Mouse (Mus musculus): ENCODE measurements around the gene Olfr114. TPM values are rescaled to one million over a fixed set of nuclear protein-coding genes. Genes with fewer than 3 reads are reported as not detected.

The Olfr114 gene
- total RNA-seq (2023) = not detected in 2 replicates

DNA sequence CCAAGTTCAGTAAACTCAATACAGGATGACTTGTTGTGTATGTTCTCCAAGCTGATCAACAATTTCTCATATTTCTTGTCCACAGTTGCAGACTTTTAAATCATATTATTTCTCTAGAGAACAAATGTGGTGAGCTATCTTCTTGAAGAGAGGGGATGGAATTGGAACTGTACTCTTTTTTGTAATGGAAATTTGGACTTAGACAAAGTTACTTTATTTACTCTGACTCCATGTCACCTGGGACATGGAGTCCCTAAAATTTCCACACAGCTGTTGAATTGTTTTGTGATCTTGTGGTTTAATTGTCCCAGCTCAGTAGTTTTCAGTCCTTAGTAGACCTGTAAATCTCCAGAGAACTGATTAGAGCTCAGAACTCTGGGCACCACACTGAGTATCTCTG is at the start of gene Olfr114:
Gene Olfr114, minus strand, starts transcription at position 101 of the 400 bp plus-strand sequence.

DNA sequence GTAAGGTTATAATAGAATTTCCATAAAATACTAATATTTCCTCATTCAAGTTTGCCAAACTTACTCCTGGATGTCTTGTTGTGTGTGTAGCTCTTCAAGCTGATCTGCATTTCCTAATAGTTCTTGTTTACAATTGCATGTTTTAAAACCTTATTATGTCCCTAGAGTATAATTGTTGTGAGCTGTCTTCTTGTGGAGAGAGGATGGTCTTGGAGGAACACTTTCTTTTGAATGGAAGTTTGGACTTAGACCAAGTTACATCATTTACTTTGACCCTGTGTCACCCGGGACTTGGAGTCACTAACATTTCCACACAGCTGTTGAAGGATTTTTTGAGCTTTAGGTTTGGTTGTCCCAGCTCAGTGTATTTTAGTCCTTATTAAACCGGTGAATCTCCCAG is 34.5 kb upstream of the Olfr114 start, which contains the start of the genes Olfr115 and Olfr116:
Gene Olfr115, minus strand, starts transcription at position 101 of the 400 bp plus-strand sequence.
Gene Olfr116, minus strand, starts transcription at position 191 of the 400 bp plus-strand sequence.

DNA sequence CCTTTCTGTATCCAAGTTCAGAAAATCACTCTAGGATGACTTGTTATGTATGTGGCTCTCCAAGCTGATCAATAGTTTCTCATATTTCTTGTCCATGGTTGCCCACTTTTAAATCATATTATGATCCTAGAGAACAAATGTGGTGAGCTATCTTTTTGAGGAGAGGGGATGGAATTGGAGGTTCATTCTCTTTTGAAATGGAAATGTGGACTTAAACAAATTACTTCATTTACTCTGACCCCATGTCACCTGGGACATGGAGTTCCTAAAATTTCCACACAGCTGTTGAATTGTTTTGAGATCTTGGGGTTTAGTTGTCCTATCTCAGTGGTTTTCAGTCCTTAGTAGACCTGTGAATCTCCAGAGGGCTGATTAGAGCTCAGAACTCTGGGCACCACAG is 15.0 kb downstream of the Olfr114 start, which contains the start of gene Olfr113:
Gene Olfr113, minus strand, starts transcription at position 101 of the 400 bp plus-strand sequence.

DNA sequence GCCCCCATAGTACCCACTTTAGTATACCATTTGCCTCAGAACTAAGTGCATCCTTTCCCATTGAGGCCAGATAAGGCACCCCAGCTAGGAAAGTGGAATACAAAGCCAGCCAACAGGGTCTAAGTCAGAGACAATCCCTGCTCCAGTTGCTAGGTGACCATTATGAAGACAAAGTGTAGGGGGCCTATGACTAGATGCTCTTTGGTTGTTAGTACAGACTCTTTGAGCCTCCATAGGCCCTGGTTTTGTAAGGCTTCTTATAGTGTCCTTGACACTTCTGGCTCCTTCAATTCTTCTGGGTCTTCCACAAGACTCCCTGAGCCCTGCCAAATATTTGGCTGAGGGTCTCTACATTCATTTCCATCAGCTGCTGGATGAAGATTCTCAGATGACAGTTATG is 23.2 kb downstream of the Olfr114 start, which contains the start of gene Olfr112:
Gene Olfr112, minus strand, starts transcription at position 101 of the 400 bp plus-strand sequence.

Other genes with a start within 250 kb of the Olfr114 start
- not detected in 2 replicates for gene Olfr104-ps, start 233.2 kb downstream of the Olfr114 start, total RNA-seq (2023)
- gene Olfr105-ps, start 213.7 kb downstream of the Olfr114 start, total RNA-seq (2023) = not detected in 2 replicates
- gene Olfr106-ps, start 202.3 kb downstream of the Olfr114 start, total RNA-seq (2023) = not detected in 2 replicates
- gene Olfr107, start 193.5 kb downstream of the Olfr114 start, total RNA-seq (2023) = not detected in 2 replicates
- not detected in 2 replicates for gene Olfr108, start 147.3 kb downstream of the Olfr114 start, total RNA-seq (2023)
- not detected in 2 replicates for gene Olfr109, start 133.8 kb downstream of the Olfr114 start, total RNA-seq (2023)
- gene H2-M2, start 109.2 kb downstream of the Olfr114 start, total RNA-seq (2023) = not detected in 2 replicates
- gene Olfr110, start 100.3 kb downstream of the Olfr114 start, total RNA-seq (2023) = not detected in 2 replicates
- gene Olfr111, start 84.7 kb downstream of the Olfr114 start, total RNA-seq (2023) = not detected in 2 replicates
- not detected in 2 replicates for gene Olfr112, start 23.3 kb downstream of the Olfr114 start, total RNA-seq (2023)
- not detected in 2 replicates for gene Olfr113, start 15.1 kb downstream of the Olfr114 start, total RNA-seq (2023)
- gene Olfr115, start 34.4 kb upstream of the Olfr114 start, total RNA-seq (2023) = not detected in 2 replicates
- not detected in 2 replicates for gene Olfr116, start 34.5 kb upstream of the Olfr114 start, total RNA-seq (2023)
- not detected in 2 replicates for gene Olfr117, start 71.0 kb upstream of the Olfr114 start, total RNA-seq (2023)
- gene Olfr118, start 74.2 kb upstream of the Olfr114 start, total RNA-seq (2023) = not detected in 2 replicates
- not detected in 2 replicates for gene Olfr119, start 103.8 kb upstream of the Olfr114 start, total RNA-seq (2023)
- gene Olfr120, start 129.1 kb upstream of the Olfr114 start, total RNA-seq (2023) = not detected in 2 replicates
- not detected in 2 replicates for gene Olfr121, start 156.1 kb upstream of the Olfr114 start, total RNA-seq (2023)
- not detected in 2 replicates for gene Olfr122, start 175.9 kb upstream of the Olfr114 start, total RNA-seq (2023)
- gene Olfr123, start 200.8 kb upstream of the Olfr114 start, total RNA-seq (2023) = not detected in 2 replicates
- not detected in 2 replicates for gene Olfr124, start 207.1 kb upstream of the Olfr114 start, total RNA-seq (2023)
- not detected in 2 replicates for gene Olfr125, start 240.2 kb upstream of the Olfr114 start, total RNA-seq (2023)